Mouse (Mus musculus): ENCODE data around the gene Gm28038. TPM values are rescaled to one million over a fixed set of nuclear protein-coding genes. Genes with fewer than 3 reads are reported as not detected.

Gene Gm28038
- polyA plus RNA-seq, 1 experiment: not detected

GRCm38 (mm10) chr2:30311481-30311880 is 30.6 kb downstream of the Gm28038 start:
- no peak overlapping the region for H3K27ac ChIP-seq (ENCODE audit: control insufficient read depth, insufficient read depth, low read depth, low read length, poor library complexity)
- H3K4me3 ChIP-seq (replicated peaks; ENCODE audit: control insufficient read depth, low read depth, low read length): no peak overlapping the region
- no peak for TF ChIP-seq CTCF (IDR thresholded peaks at IDR 0.05; ENCODE audit: control insufficient read depth, insufficient read depth, low read length)
- TF ChIP-seq POLR2A (IDR thresholded peaks at IDR 0.05; ENCODE audit: borderline replicate concordance, control insufficient read depth, low read depth, low read length): no peak
- WGBS: 90% methylated on average over 2 of the region's 2 CpGs
- peaks cover 2% of the 10 kb centered on the region; the same call in 1 of the 2 replicates for H3K4me1 ChIP-seq (ENCODE audit: control insufficient read depth, insufficient read depth, low read length)

GRCm38 (mm10) chr2:30316136-30316535 is 35.3 kb downstream of the Gm28038 start:
- Histone ChIP-seq H3K27ac (ENCODE audit: control insufficient read depth, insufficient read depth, low read depth, low read length, poor library complexity) (no peak overlapping the region), H3K4me3 (replicated peaks; ENCODE audit: control insufficient read depth, low read depth, low read length) (no peak overlapping the region), H3K4me1 (ENCODE audit: control insufficient read depth, insufficient read depth, low read length) (no peaks in the 10 kb centered on the region)
- WGBS: 81% methylated on average over 4 of the region's 4 CpGs
- TF ChIP-seq POLR2A (IDR thresholded peaks at IDR 0.05; ENCODE audit: borderline replicate concordance, control insufficient read depth, low read depth, low read length): no peak

GRCm38 (mm10) chr2:30316955-30317354 is 36.1 kb downstream of the Gm28038 start:
- Histone ChIP-seq H3K27ac (ENCODE audit: control insufficient read depth, insufficient read depth, low read depth, low read length, poor library complexity) (no peak overlapping the region), H3K4me3 (replicated peaks; ENCODE audit: control insufficient read depth, low read depth, low read length) (no peak overlapping the region), H3K4me1 (ENCODE audit: control insufficient read depth, insufficient read depth, low read length) (no peaks in the 10 kb centered on the region)
- WGBS: 88% methylated on average over 5 of the region's 5 CpGs
- TF ChIP-seq POLR2A (IDR thresholded peaks at IDR 0.05; ENCODE audit: borderline replicate concordance, control insufficient read depth, low read depth, low read length) (no peak), CTCF (IDR thresholded peaks at IDR 0.05; ENCODE audit: control insufficient read depth, insufficient read depth, low read length) (no peak)

GRCm38 (mm10) chr2:30319260-30319659 is 38.4 kb downstream of the Gm28038 start:
- H3K27ac ChIP-seq (ENCODE audit: control insufficient read depth, insufficient read depth, low read depth, low read length, poor library complexity): no peak overlapping the region
- no peak overlapping the region for H3K4me3 ChIP-seq (replicated peaks; ENCODE audit: control insufficient read depth, low read depth, low read length)
- TF ChIP-seq POLR2A (IDR thresholded peaks at IDR 0.05; ENCODE audit: borderline replicate concordance, control insufficient read depth, low read depth, low read length) (no peak), CTCF (IDR thresholded peaks at IDR 0.05; ENCODE audit: control insufficient read depth, insufficient read depth, low read length) (no peak)
- WGBS: 86% methylated on average over 4 of the region's 4 CpGs
- no peaks in the 10 kb centered on the region for H3K4me1 ChIP-seq (ENCODE audit: control insufficient read depth, insufficient read depth, low read length)

- WGBS: 92% methylated on average over 7 of the region's 7 CpGs
- H3K4me1 ChIP-seq (ENCODE audit: control insufficient read depth, insufficient read depth, low read length): no peaks in the 10 kb centered on the region
- H3K4me3 ChIP-seq (replicated peaks; ENCODE audit: control insufficient read depth, low read depth, low read length): no peak overlapping the region
- TF ChIP-seq POLR2A (IDR thresholded peaks at IDR 0.05; ENCODE audit: borderline replicate concordance, control insufficient read depth, low read depth, low read length) (no peak), CTCF (IDR thresholded peaks at IDR 0.05; ENCODE audit: control insufficient read depth, insufficient read depth, low read length) (no peak)
- H3K27ac ChIP-seq (ENCODE audit: control insufficient read depth, insufficient read depth, low read depth, low read length, poor library complexity): no peak overlapping the region
Observed at GRCm38 (mm10) chr2:30323111-30323510, 42.3 kb downstream of the Gm28038 start.

GRCm38 (mm10) chr2:30325296-30325695 is 44.5 kb downstream of the Gm28038 start:
- H3K4me1 ChIP-seq (ENCODE audit: control insufficient read depth, insufficient read depth, low read length): no peaks in the 10 kb centered on the region
- H3K27ac ChIP-seq (ENCODE audit: control insufficient read depth, insufficient read depth, low read depth, low read length, poor library complexity): no peak overlapping the region
- 90% methylated on average over 5 of the region's 5 CpGs for WGBS
- TF ChIP-seq CTCF (IDR thresholded peaks at IDR 0.05; ENCODE audit: control insufficient read depth, insufficient read depth, low read length) (no peak), POLR2A (IDR thresholded peaks at IDR 0.05; ENCODE audit: borderline replicate concordance, control insufficient read depth, low read depth, low read length) (no peak)
- H3K4me3 ChIP-seq (replicated peaks; ENCODE audit: control insufficient read depth, low read depth, low read length): no peak overlapping the region

GRCm38 (mm10) chr2:30327276-30327675 is 46.4 kb downstream of the Gm28038 start:
- WGBS: 91% methylated on average over 7 of the region's 7 CpGs
- no peaks in the 10 kb centered on the region for H3K4me1 ChIP-seq (ENCODE audit: control insufficient read depth, insufficient read depth, low read length)
- H3K27ac ChIP-seq (ENCODE audit: control insufficient read depth, insufficient read depth, low read depth, low read length, poor library complexity): no peak overlapping the region
- TF ChIP-seq CTCF (IDR thresholded peaks at IDR 0.05; ENCODE audit: control insufficient read depth, insufficient read depth, low read length): no peak
- TF ChIP-seq POLR2A (IDR thresholded peaks at IDR 0.05; ENCODE audit: borderline replicate concordance, control insufficient read depth, low read depth, low read length): no peak
- no peak overlapping the region for H3K4me3 ChIP-seq (replicated peaks; ENCODE audit: control insufficient read depth, low read depth, low read length)

GRCm38 (mm10) chr2:30328791-30329190 is 47.9 kb downstream of the Gm28038 start:
- no peak overlapping the region for H3K27ac ChIP-seq (ENCODE audit: control insufficient read depth, insufficient read depth, low read depth, low read length, poor library complexity)
- WGBS: 58% methylated on average over 3 of the region's 3 CpGs
- TF ChIP-seq CTCF (IDR thresholded peaks at IDR 0.05; ENCODE audit: control insufficient read depth, insufficient read depth, low read length) (no peak), POLR2A (IDR thresholded peaks at IDR 0.05; ENCODE audit: borderline replicate concordance, control insufficient read depth, low read depth, low read length) (no peak)
- no peak overlapping the region for H3K4me3 ChIP-seq (replicated peaks; ENCODE audit: control insufficient read depth, low read depth, low read length)
- H3K4me1 ChIP-seq (ENCODE audit: control insufficient read depth, insufficient read depth, low read length): no peaks in the 10 kb centered on the region

GRCm38 (mm10) chr2:30335324-30335723 is 54.5 kb downstream of the Gm28038 start:
- Histone ChIP-seq H3K27ac (ENCODE audit: control insufficient read depth, insufficient read depth, low read depth, low read length, poor library complexity) (no peak overlapping the region), H3K4me3 (replicated peaks; ENCODE audit: control insufficient read depth, low read depth, low read length) (no peak overlapping the region), H3K4me1 (ENCODE audit: control insufficient read depth, insufficient read depth, low read length) (no peaks in the 10 kb centered on the region)
- WGBS: 94% methylated on average over 2 of the region's 2 CpGs
- no peak for TF ChIP-seq POLR2A (IDR thresholded peaks at IDR 0.05; ENCODE audit: borderline replicate concordance, control insufficient read depth, low read depth, low read length)
- TF ChIP-seq CTCF (IDR thresholded peaks at IDR 0.05; ENCODE audit: control insufficient read depth, insufficient read depth, low read length): no peak

All from bone marrow, adult 2 months (tissue).